Mouse (Mus musculus) limb, embryonic 12.5 days (tissue): Measurements from ENCODE around the gene 1700037H04Rik. TPM values are rescaled to one million over a fixed set of nuclear protein-coding genes. Genes with fewer than 3 reads are reported as not detected.
A peak's percentile ranks its signal among the peaks of the same experiment; 100 is the strongest.

Experiments
- ATAC-seq: fragments of 200-750 bp; cut with Nextera tagmentation; 2 replicates; pipeline ENCODE4 v1.8.0; 2017; ENCODE audit warnings: low read depth, moderate TSS enrichment; ENCODE audit not compliant: insufficient number of reproducible peaks, insufficient read depth, low FRiP score, low TSS enrichment
- H3K27ac ChIP-seq: fragments of 300-500 bp; sonication (generic); 2 replicates; pipeline ENCODE4 v1.5.1; 2016; ENCODE audit warnings: mild to moderate bottlenecking, moderate library complexity
- H3K27me3 ChIP-seq: fragments of 300-500 bp; sonication (generic); 2 replicates; pipeline ENCODE4 v1.6.1; 2016; ENCODE audit warnings: mild to moderate bottlenecking, moderate library complexity
- H3K36me3 ChIP-seq: fragments of 300-500 bp; sonication (generic); 2 replicates; pipeline ENCODE4 v1.6.1; 2016; ENCODE audit warnings: mild to moderate bottlenecking, moderate library complexity
- H3K4me1 ChIP-seq: fragments of 300-500 bp; sonication (generic); replicated peaks from 2 replicates; pipeline ENCODE4 v1.6.1; 2016
- H3K4me2 ChIP-seq: fragments of 300-500 bp; sonication (generic); 2 replicates; pipeline ENCODE4 v1.6.1; 2016; ENCODE audit warnings: mild to moderate bottlenecking, moderate library complexity
- H3K4me3 ChIP-seq: fragments of 300-500 bp; sonication (generic); replicated peaks from 2 replicates; pipeline ENCODE4 v1.5.1; 2016; ENCODE audit warnings: mild to moderate bottlenecking
- H3K9ac ChIP-seq: fragments of 300-500 bp; sonication (generic); replicated peaks from 2 replicates; pipeline ENCODE4 v1.6.1; 2016; ENCODE audit warnings: mild to moderate bottlenecking, moderate library complexity
- H3K9me3 ChIP-seq: fragments of 300-500 bp; sonication (generic); 2 replicates; pipeline ENCODE4 v1.6.1; 2016; ENCODE audit warnings: mild to moderate bottlenecking, moderate library complexity
- WGBS: fragments of 180-500 bp; shearing (Covaris S2); methylation state at CpG from one replicate; pipeline ENCODE4 v1.1.7; 2016; 5-methylcytosine and 5-hydroxymethylcytosine counted together
- polyA plus RNA-seq: library from polyadenylated mRNA; unstranded; fragments of >200 nt; fragmentation: Nextera tagmentation; extraction: Ambion mirVana; gene quantifications from 2 replicates; pipeline ENCODE4 v1.2.1, GENCODE M21; 2016

Gene 1700037H04Rik
- polyA plus RNA-seq, 1 experiment from 2014 or later: 58.2 TPM

DNA sequence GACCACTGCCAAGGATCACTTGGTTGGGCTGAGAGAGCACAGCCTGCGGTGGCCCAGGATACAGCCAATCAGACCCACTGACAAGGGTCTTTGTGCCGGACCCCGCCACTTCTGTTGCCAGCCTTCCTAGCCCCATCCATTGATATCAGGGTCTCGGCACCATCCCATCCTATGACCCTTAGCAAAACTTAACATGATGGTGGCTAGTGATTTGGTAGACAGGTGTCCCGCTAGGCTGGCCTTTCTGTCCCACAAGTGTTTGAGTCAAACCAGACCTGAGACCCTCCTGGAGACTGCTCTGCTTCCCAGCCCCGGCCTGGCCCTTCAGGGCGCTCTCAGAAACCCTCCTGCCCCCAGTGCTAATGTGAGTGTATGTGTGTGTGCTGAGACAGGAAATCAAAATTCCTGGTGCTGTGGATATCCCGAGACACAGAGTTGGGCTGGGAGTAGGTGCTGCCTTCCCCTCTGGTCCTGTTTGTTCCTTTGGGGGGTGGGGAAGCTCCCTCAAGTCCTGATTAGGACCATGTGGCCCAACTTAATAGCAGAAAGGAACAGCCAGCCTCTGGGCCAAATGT lies 25.0 kb downstream of the 1700037H04Rik start:
- H3K9me3 ChIP-seq: no peaks in the 10 kb centered on the region
- 67% methylated on average over 8 of the region's 8 CpGs for WGBS
- peaks cover 80% of the 10 kb centered on the region for H3K36me3 ChIP-seq
- no peak overlapping the region for H3K4me2 ChIP-seq
- H3K9ac ChIP-seq: 0 out of 2 replicates have a peak overlapping the region, but pooled peaks have one; percentile 23
- H3K27ac ChIP-seq: peak overlapping the region; percentile 4; the same call in 1 of the 2 replicates
- H3K27me3 ChIP-seq: no peaks in the 10 kb centered on the region
- ATAC-seq: no peak
- peaks cover 19% of the 10 kb centered on the region for H3K4me1 ChIP-seq
- H3K4me3 ChIP-seq: no peak overlapping the region

DNA sequence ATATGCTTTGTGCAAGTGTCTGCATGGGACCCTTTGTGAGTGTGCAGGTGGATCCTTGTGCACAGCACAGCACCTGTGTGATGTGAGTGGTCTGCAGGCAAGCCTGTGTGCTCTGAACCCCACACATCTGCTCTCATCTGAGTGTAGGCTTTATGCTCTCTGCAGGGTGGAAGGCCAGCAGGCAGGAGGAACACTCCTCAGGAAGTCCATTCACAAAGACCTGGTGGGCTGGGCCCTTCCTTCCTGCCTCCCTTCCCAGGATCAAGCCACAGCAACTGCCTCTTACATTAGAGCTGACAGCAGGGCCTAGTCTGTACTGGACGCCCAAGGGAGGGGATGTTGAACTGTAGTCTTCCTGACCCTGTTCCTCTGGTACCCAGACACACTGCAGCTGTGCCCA lies 25.5 kb downstream of the 1700037H04Rik start:
- H3K4me1 ChIP-seq: peaks cover 19% of the 10 kb centered on the region
- 0 out of 2 replicates have a peak overlapping the region, but pooled peaks have one; percentile 23 for H3K9ac ChIP-seq
- H3K4me2 ChIP-seq: no peak overlapping the region
- H3K4me3 ChIP-seq: no peak overlapping the region
- no peak for ATAC-seq
- H3K36me3 ChIP-seq: peaks cover 78% of the 10 kb centered on the region
- H3K27me3 ChIP-seq: no peaks in the 10 kb centered on the region
- peak overlapping the region; percentile 4; the same call in 1 of the 2 replicates for H3K27ac ChIP-seq
- H3K9me3 ChIP-seq: no peaks in the 10 kb centered on the region
- 50% methylated on average over 1 of the region's 1 CpGs for WGBS

DNA sequence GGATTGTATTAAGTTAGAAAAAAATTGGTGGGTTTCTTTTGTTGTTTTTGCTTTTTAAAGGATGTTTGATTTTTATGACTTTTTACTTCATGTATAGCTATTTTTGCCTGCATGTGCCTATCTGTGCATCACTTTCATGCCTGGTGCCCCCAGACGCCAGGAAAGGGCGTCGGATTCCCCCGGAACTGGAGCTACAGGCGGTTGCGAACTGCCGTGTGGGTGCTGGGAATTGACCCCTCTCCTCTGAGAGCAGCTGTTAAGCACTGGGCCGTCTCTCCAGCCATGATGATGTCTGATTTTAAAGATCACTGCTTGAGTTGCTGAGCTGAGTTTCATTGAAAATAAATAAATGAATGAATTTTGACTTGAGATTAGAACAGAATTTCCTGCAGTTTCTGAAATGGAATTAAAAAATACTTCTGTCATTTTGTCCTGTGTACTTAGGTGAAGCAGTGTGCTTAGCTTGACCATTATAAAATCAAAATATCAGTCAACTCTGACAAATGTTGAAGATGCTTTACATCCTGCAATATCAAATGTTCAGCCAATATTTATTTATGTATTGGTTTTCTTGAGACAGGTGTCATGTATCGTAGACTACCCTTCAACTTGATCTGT lies 26.8 kb downstream of the 1700037H04Rik start, which contains the start of gene Gm11037:
Gene Gm11037, plus strand, starts transcription at position 568 of the 618 bp plus-strand sequence.
- Histone ChIP-seq H3K27me3 (no peaks in the 10 kb centered on the region), H3K4me2 (no peak within 1 kb of the TSS), H3K36me3 (peaks cover 69% of the 10 kb centered on the region), H3K4me3 (no peak within 1 kb of the TSS), H3K27ac (peak within 1 kb of the TSS; percentile 4; the same call in 1 of the 2 replicates), H3K9ac (no peak within 1 kb of the TSS), H3K9me3 (no peaks in the 10 kb centered on the region), H3K4me1 (peaks cover 31% of the 10 kb centered on the region)
- 86% methylated on average over 9 of the region's 9 CpGs for whole genome bisulfite sequencing
- no peak for ATAC-seq

DNA sequence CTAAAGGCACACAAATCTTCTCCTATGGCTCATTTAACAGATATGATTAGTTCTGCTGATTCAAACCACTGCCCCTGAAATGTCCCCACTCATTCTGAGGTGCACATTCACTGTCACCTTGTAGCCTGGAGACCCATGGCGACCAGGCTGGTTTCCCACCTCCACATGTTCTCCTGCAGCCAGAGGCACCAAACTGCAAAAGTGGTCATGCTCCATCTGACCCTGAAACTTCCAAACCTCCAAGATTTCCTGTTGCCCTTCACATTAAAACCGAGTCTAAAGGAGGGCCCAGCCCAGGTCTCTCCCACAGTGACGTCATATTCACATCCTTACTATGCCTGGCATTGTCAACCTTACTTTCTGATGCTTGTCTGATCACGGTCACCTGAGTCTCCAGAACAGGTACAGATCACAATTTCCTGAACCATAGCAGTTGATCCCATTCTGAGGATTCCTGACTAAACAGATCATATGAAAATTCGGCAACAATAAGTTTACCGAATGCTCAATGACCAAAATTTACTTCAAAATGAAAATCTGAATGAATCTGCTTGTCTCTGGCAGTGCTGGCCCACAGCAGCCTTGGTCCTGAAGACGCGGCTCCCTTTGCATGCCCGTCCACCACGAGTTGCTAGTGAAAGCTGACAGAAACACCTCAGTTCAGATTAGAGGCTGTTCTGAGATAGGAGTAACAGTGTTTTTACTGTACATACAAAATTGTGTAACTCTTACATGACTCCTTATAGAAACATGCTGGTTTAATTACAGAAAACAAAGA lies 27.6 kb downstream of the 1700037H04Rik start:
- Histone ChIP-seq H3K4me3 (no peak overlapping the region), H3K27ac (no peak overlapping the region), H3K9ac (no peak overlapping the region), H3K9me3 (no peaks in the 10 kb centered on the region), H3K4me1 (peaks cover 38% of the 10 kb centered on the region), H3K36me3 (peaks cover 62% of the 10 kb centered on the region), H3K4me2 (no peak overlapping the region), H3K27me3 (no peaks in the 10 kb centered on the region)
- ATAC-seq: no peak
- WGBS: 86% methylated on average over 10 of the region's 10 CpGs

DNA sequence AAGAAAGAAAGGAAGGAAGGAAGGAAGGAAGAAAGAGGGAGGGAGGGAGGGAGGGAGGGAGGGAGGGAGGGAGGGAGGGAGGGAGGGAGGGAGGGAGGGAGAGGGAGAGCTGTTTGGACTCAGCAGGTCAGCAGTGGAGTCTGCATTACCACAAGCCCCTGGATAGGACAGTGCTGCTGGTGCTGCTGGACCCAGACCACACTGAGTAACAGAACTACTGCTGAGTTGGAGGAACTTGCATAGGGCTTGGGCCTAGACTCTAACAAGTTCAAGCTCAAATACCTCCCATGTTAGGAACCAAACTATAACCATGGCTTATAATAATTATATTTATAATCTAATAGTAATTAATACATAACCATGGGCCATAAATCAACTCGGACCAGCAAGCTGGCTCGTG lies 29.0 kb downstream of the 1700037H04Rik start:
- H3K4me1 ChIP-seq: peaks cover 52% of the 10 kb centered on the region

DNA sequence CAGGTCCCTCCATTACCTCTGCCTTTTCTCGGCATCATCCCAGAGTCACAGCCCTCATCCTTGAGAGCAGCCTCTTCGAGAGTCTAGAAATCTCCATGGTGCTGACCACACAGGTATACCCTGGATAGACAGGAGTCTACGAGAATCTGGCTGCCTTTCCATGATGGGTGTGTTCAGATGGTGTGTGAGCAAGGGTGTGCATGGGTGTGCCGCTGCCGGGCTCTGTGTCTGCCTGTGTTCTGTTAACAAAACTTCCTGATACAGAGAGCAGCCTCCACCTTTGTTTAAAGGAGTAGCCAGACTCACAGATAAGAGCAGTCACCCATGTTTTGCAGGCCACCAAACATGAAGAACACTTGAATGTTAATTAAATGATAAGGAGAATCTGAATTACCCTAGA lies 30.0 kb downstream of the 1700037H04Rik start:
- Histone ChIP-seq H3K36me3 (peaks cover 37% of the 10 kb centered on the region), H3K27me3 (no peaks in the 10 kb centered on the region), H3K4me2 (no peak overlapping the region), H3K4me3 (no peak overlapping the region), H3K9me3 (no peaks in the 10 kb centered on the region), H3K4me1 (peaks cover 45% of the 10 kb centered on the region), H3K27ac (no peak overlapping the region), H3K9ac (no peak overlapping the region)
- ATAC-seq: no peak
- 89% methylated on average over 5 of the region's 5 CpGs for WGBS

More for the DNA sequence above, 29.0 kb downstream of the 1700037H04Rik start:
- H3K36me3 ChIP-seq: peaks cover 47% of the 10 kb centered on the region
- no peak overlapping the region for H3K4me2 ChIP-seq
- no peak overlapping the region for H3K27ac ChIP-seq
- 84% methylated on average over 2 of the region's 2 CpGs for WGBS
- ATAC-seq: no peak
- H3K4me3 ChIP-seq: no peak overlapping the region
- no peak overlapping the region for H3K9ac ChIP-seq
- no peaks in the 10 kb centered on the region for H3K9me3 ChIP-seq
- no peaks in the 10 kb centered on the region for H3K27me3 ChIP-seq

DNA sequence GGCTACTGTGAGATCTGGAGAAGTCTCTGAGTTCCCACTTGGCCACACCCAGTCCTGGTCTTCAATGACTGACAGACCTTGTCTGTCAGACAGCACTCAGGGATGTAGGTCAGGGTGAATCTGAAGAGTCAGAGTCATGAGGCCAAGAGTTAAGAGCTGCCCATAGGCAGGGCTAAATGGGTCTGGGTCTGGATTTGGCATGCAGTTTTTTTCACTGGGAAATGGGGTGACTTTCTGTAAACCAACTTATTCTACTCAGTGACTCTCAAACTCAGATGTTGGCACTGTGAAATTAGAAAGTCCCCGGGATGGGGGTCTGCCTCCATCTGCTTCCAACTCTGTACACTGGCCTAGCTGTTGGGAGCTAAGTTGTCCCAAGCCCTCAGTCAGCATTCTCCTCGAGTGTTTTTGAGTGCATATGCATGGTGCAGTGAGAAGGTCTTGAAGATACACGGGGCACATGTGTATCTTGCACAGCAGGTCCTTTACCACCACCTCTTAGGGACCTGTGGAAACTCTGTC lies 31.2 kb downstream of the 1700037H04Rik start:
- Histone ChIP-seq H3K27ac (no peak overlapping the region), H3K27me3 (no peaks in the 10 kb centered on the region), H3K4me2 (peak overlapping the region; percentile 75), H3K4me1 (peaks cover 35% of the 10 kb centered on the region), H3K9me3 (no peaks in the 10 kb centered on the region), H3K36me3 (peaks cover 26% of the 10 kb centered on the region; the same call in 1 of the 2 replicates), H3K4me3 (0 out of 2 replicates have a peak overlapping the region, but pooled peaks have one; percentile 70), H3K9ac (no peak overlapping the region)
- 86% methylated on average over 3 of the region's 3 CpGs for WGBS
- no peak for ATAC-seq

DNA sequence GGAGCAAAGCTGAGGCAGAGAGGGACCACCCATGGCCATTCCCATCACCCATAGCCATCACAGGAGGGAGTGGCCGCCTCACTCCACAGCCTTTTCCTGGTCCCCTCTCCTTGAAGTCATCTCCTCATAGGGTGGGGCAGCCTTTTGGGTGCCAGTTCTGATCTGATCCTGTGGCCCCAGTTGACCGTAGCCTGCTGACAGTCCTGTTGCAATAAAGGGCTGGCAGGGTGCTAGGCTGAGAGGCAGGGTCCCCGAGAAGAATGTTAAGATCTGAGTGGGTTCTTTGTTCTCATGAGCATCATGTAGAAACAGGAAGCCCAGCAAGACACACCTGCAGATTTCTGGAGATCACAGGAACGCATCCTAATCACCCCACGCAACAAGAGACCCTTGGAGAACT lies 31.7 kb downstream of the 1700037H04Rik start:
- H3K9ac ChIP-seq: peak overlapping the region; percentile 91
- WGBS: 80% methylated on average over 5 of the region's 5 CpGs
- ATAC-seq: no peak
- H3K4me1 ChIP-seq: peaks cover 35% of the 10 kb centered on the region
- no peak overlapping the region for H3K27ac ChIP-seq
- H3K27me3 ChIP-seq: no peaks in the 10 kb centered on the region
- H3K4me3 ChIP-seq: peak overlapping the region; percentile 70
- H3K36me3 ChIP-seq: peaks cover 26% of the 10 kb centered on the region; the same call in 1 of the 2 replicates
- H3K9me3 ChIP-seq: no peaks in the 10 kb centered on the region
- peak overlapping the region; percentile 75 for H3K4me2 ChIP-seq

DNA sequence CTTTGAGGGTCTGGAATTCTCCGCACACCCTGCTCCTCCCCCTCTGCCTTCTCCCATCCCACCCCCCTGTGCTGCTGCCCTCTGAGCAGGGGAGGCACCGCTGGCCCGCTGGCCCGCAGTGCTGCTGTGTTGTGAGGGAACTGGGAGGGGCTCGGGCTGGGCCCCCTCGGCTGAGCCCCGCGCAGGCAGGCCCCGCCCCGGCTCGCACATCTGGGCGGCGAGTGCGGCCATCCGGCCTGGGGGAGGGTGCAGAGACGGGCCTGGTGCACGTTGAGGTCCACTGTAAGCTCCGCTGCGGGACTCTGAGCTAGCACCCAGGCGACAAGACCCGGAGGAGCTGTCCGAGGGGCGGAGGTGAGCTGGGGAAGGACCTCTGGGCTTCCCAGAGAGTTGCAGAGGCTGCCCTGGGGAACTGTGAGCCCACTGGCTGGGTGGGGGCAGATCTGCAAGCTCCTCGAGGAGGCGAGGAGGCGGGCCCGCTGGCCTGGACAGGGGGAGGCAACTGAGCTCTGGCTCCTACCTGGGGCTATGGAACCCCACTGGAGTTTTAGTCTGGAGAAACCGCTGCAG lies 32.6 kb downstream of the 1700037H04Rik start, which contains the start of gene Hspa12b:
Gene Hspa12b, plus strand, starts transcription at position 120 of the 570 bp plus-strand sequence.
- H3K9me3 ChIP-seq: no peaks in the 10 kb centered on the region
- H3K36me3 ChIP-seq: peaks cover 23% of the 10 kb centered on the region; the same call in 1 of the 2 replicates
- peaks cover 35% of the 10 kb centered on the region for H3K4me1 ChIP-seq
- peak within 1 kb of the TSS; percentile 70 for H3K4me3 ChIP-seq
- under 1% methylated on average over 28 of the region's 28 CpGs for WGBS
- peak within 1 kb of the TSS; percentile 94 for H3K27ac ChIP-seq
- H3K9ac ChIP-seq: peak within 1 kb of the TSS; percentile 91
- H3K27me3 ChIP-seq: no peaks in the 10 kb centered on the region
- H3K4me2 ChIP-seq: peak within 1 kb of the TSS; percentile 75
- peak; percentile 97 for ATAC-seq

DNA sequence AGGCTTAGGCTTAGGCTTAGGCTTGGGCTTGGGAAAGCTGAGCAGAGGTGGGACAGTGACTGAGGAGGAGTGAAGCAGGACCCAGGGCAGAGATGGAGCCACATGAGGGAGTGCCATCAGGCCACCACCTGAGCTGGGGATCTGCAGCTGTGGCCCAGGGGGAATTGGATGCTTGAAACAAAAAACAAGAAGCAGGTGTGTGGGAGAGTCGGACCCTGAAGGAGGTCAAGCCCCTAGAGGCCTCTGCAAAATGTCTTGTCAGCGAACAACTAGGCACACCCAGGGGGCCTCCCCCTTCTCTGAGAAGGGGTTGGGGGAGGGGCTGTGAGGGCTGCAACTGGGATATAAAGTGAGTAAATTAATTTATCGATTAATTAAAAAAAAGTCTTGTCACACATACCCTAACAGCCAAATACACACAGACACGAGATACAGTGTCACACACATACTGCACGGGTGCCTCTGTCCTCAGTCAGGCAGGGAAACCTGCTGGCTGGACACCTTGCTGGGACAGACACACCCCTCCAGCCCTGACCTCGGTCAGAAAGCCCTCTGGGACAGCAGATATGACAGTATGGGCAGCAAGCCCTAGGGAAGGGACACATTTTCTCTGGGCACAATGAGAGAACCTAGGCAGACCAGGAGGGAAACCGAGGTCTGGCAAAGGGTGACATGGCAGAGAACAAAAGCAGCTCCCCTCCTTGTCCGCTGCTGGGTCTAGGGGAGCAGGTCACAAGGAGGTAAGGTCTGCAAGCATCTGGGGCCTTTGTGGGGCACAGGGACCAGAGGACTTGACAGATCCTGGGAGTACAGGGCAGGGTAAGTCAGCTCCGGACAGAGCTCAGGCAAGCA lies 33.7 kb downstream of the 1700037H04Rik start:
- ATAC-seq: peak; percentile 8; the same call in 1 of the 2 replicates
- H3K27ac ChIP-seq: peak overlapping the region; percentile 94
- H3K27me3 ChIP-seq: no peaks in the 10 kb centered on the region
- 42% methylated on average over 9 of the region's 9 CpGs for WGBS
- peak overlapping the region; percentile 75 for H3K4me2 ChIP-seq
- H3K9me3 ChIP-seq: no peaks in the 10 kb centered on the region
- H3K4me1 ChIP-seq: peaks cover 35% of the 10 kb centered on the region
- peak overlapping the region; percentile 91 for H3K9ac ChIP-seq
- peak overlapping the region; percentile 70; the same call in 1 of the 2 replicates for H3K4me3 ChIP-seq
- peaks cover 12% of the 10 kb centered on the region; the same call in 1 of the 2 replicates for H3K36me3 ChIP-seq
